Mouse (Mus musculus): ENCODE results near the gene Gfod1.

DNA sequence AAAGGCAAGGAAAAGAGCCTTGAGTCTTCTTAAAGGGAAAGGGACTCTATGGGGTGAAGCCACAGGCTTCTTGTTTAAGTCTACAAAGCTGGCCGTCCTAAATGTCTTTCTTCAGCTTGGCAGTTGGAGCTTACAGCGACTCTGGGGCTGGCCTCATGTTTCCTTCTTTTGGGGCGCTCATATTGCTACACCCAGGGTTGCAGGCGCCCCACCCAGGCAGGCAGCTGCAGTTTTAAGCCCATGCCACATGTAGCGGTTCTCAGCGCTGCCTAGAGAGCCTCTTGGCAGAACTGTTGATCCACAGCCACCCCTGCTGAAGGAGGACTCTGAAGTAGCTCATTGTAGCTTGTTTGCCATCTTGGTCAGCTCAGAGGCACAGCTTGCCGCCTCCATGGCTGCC, 104.7 kb downstream of the Gfod1 start:
- TF ChIP-seq CTCF (conservative IDR thresholded peaks at IDR 0.05; ENCODE audit: low read length) (no peak), NANOG (IDR thresholded peaks at IDR 0.05; ENCODE audit: borderline replicate concordance, low read length) (no peak), POU5F1 (IDR thresholded peaks at IDR 0.05; ENCODE audit: borderline replicate concordance, low read length) (no peak)
